Mouse (Mus musculus): ENCODE results near the gene Vars2. TPM values are rescaled to one million over a fixed set of nuclear protein-coding genes. Genes with fewer than 3 reads are reported as not detected.

Vars2 gene
- polyA plus RNA-seq, 1 experiment = 18.1 TPM

- Histone ChIP-seq H3K4me3 (ENCODE audit: insufficient read depth, low read depth, low read length) (peak within 1 kb of the TSS; percentile 80), H3K27ac (replicated peaks; ENCODE audit: low read depth, low read length) (peak within 1 kb of the TSS; percentile 52)
Measured at GRCm38 (mm10) chr17:35673416-35674035, 6.1 kb upstream of the Vars2 start, which contains the start of gene Gtf2h4. Gtf2h4 (minus strand) TSS chr17:35673739.

DNA sequence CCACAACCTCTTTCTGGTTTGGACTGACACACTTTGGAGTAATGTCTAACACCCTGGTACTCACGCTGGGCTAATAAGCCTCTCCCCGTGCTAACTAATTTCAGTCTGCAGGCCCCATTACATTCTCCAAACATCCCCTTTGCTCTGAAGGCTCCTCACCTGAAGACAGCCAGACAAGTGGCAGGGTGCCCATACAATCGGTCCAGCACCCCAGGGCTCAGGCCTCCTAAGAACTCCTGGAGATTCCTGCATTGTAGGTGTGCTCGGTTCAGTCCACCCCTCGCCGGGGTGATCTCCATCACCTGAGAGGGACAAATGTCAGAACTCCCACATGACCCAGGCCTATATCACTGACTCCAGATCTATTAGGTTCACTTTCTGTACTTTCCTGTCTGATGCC lies 5.1 kb upstream of the Vars2 start:
- no peak overlapping the region for H3K27ac ChIP-seq (replicated peaks; ENCODE audit: low read depth, low read length)
- H3K4me3 ChIP-seq (ENCODE audit: insufficient read depth, low read depth, low read length) = peak overlapping the region; percentile 80
- no peaks in the 10 kb centered on the region for H3K4me1 ChIP-seq (ENCODE audit: control insufficient read depth, insufficient read depth, insufficient read length, low read length)

More at GRCm38 (mm10) chr17:35673416-35674035, 6.1 kb upstream of the Vars2 start, which contains the start of gene Gtf2h4:
- H3K4me1 ChIP-seq (ENCODE audit: control insufficient read depth, insufficient read depth, insufficient read length, low read length) = no peaks in the 10 kb centered on the region

DNA sequence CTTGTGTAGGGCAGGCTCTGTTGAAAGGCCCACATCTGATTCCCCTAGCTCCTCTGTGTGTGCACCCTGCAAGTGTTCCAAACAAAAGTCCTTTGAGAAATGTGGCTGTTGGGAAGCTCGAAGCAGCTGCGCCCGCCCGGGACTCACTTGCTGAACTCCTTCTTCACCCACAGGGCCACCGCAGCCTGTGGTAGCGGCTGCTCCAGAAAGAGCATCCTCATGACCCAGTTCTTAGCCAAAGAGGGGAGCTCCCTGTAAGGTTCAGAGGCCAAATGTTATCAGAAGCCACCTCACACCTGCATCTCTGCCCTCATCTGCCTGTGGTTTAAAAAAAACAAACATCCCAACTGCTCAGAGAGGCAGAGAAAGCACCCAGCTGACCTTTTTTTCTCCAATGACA lies 4.5 kb upstream of the Vars2 start:
- Histone ChIP-seq H3K27ac (replicated peaks; ENCODE audit: low read depth, low read length) (no peak overlapping the region), H3K4me3 (ENCODE audit: insufficient read depth, low read depth, low read length) (no peak overlapping the region), H3K4me1 (ENCODE audit: control insufficient read depth, insufficient read depth, insufficient read length, low read length) (0 out of 2 replicates have a peak, but pooled peaks cover under 1% of the 10 kb centered on the region)

DNA sequence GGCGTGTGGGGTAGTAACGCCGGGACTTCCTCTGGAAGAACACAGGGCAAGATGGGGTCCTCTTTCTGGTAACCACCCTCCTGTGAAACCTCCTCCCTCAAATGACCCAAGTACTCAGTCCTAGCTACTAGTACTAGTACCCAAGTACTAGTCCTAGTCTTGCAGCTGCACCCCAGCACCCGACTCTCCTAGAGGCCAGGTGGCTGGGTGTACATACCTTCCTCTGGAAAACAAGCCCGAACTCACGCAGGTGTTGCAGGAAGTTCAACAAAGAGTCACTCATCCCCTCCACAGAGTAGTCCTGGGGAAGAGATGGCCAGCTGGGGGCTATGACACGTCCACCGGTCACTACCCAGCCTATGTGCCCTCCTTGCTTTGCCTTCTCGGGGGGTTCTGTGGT lies 2.3 kb upstream of the Vars2 start:
- Histone ChIP-seq H3K27ac (replicated peaks; ENCODE audit: low read depth, low read length) (no peak overlapping the region), H3K4me1 (ENCODE audit: control insufficient read depth, insufficient read depth, insufficient read length, low read length) (peaks cover 3% of the 10 kb centered on the region; the same call in 1 of the 2 replicates), H3K4me3 (ENCODE audit: insufficient read depth, low read depth, low read length) (no peak overlapping the region)

GRCm38 (mm10) chr17:35666851-35667256 lies 538 bp downstream of the Vars2 start:
- Histone ChIP-seq H3K4me1 (ENCODE audit: control insufficient read depth, insufficient read depth, insufficient read length, low read length) (peaks cover 3% of the 10 kb centered on the region; the same call in 1 of the 2 replicates), H3K4me3 (ENCODE audit: insufficient read depth, low read depth, low read length) (peak overlapping the region; percentile 95), H3K27ac (replicated peaks; ENCODE audit: low read depth, low read length) (peak overlapping the region; percentile 51; the same call in 1 of the 2 replicates)

GRCm38 (mm10) chr17:35665957-35666515 lies 1.4 kb downstream of the Vars2 start:
- Histone ChIP-seq H3K4me1 (ENCODE audit: control insufficient read depth, insufficient read depth, insufficient read length, low read length) (peaks cover 3% of the 10 kb centered on the region; the same call in 1 of the 2 replicates), H3K4me3 (ENCODE audit: insufficient read depth, low read depth, low read length) (no peak overlapping the region), H3K27ac (replicated peaks; ENCODE audit: low read depth, low read length) (no peak overlapping the region)

GRCm38 (mm10) chr17:35653086-35653485 lies 14.3 kb downstream of the Vars2 start:
- no peaks in the 10 kb centered on the region for H3K4me1 ChIP-seq (ENCODE audit: control insufficient read depth, insufficient read depth, insufficient read length, low read length)
- no peak overlapping the region for H3K4me3 ChIP-seq (ENCODE audit: insufficient read depth, low read depth, low read length)

DNA sequence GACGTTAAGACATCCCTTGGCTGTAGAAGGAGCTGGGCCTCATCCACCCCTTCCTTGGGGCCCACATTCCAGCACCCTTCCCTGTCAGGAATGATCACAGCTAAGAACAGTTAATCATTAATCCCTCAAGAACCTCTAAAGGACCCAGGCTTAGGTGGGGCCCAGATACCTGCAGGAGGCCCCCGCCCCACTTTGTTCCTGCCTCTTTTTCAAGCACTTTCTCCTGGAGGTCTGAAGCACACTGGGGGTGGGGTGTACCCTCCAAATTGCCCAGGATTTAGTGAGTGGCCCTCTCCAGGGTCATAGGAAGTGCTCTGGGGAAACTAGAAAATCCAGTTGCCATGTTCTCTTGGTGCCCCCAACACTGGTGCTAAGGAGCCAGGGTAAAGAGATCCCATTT lies 18.0 kb downstream of the Vars2 start:
- Histone ChIP-seq H3K27ac (replicated peaks; ENCODE audit: low read depth, low read length) (no peak overlapping the region), H3K4me3 (ENCODE audit: insufficient read depth, low read depth, low read length) (no peak overlapping the region), H3K4me1 (ENCODE audit: control insufficient read depth, insufficient read depth, insufficient read length, low read length) (no peaks in the 10 kb centered on the region)

More at GRCm38 (mm10) chr17:35653086-35653485, 14.3 kb downstream of the Vars2 start:
- H3K27ac ChIP-seq (replicated peaks; ENCODE audit: low read depth, low read length) = no peak overlapping the region

DNA sequence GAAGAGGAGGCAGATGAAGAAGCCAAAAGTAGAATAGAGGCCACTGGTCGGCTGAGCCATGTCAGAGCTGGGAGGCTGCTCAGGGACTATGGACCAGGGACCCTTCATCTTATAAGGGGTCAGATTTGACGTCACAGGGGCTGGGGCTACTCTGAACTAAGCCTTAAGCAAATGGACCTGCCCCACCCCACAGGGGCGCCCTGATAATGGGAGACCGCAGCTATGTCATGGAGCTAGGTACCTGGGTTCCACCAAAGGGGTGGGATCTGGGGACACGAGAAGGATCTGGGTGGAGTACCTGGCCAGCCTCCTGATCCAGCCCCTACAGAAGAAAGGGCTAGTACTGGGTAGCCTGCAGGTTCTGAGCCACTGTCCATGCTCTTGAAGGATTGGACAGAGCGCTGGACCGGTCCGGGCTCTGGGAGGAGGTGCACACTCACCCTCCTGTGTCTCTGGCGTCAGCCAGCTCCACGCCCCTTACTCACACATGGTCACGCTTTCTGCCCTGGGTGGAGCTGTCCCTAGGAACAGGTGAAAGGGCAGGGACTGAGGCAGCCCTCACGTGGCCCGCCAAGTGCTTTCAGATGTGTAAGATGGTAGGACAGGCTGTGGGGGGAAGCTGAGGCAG lies 23.7 kb downstream of the Vars2 start, which contains the start of gene Mucl3:
Mucl3 (minus strand) TSS at position 87 of the 628 bp plus-strand sequence.
- no peak within 1 kb of the TSS for H3K4me3 ChIP-seq (ENCODE audit: insufficient read depth, low read depth, low read length)

DNA sequence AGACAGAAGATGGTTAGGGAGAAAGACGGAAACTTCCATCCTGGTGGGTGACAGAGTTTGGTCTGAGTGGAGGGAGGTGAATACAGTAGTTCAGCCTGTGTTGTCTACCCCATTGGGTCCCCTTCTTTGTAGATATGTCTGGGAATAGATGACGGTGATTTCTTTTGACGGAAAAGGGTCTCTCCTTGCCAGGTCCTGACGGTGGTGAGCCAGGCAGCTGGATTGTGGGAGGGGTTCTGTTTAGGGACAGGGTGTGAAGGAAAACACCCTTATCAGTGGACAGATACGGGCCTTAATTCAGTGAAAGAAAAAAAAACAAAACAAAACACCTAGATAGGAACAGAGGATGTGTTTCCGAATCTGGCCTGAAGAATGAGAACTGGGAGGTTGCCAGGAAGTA lies 28.0 kb downstream of the Vars2 start:
- no peak overlapping the region for H3K4me3 ChIP-seq (ENCODE audit: insufficient read depth, low read depth, low read length)
- H3K4me1 ChIP-seq (ENCODE audit: control insufficient read depth, insufficient read depth, insufficient read length, low read length) = no peaks in the 10 kb centered on the region
- no peak overlapping the region for H3K27ac ChIP-seq (replicated peaks; ENCODE audit: low read depth, low read length)

More for the DNA sequence above, 23.7 kb downstream of the Vars2 start, which contains the start of gene Mucl3:
- H3K4me1 ChIP-seq (ENCODE audit: control insufficient read depth, insufficient read depth, insufficient read length, low read length) = no peaks in the 10 kb centered on the region
- H3K27ac ChIP-seq (replicated peaks; ENCODE audit: low read depth, low read length) = no peak within 1 kb of the TSS

GRCm38 (mm10) chr17:35638475-35639190 lies 28.8 kb downstream of the Vars2 start:
- no peak overlapping the region for H3K4me3 ChIP-seq (ENCODE audit: insufficient read depth, low read depth, low read length)
- no peak overlapping the region for H3K27ac ChIP-seq (replicated peaks; ENCODE audit: low read depth, low read length)
- no peaks in the 10 kb centered on the region for H3K4me1 ChIP-seq (ENCODE audit: control insufficient read depth, insufficient read depth, insufficient read length, low read length)

DNA sequence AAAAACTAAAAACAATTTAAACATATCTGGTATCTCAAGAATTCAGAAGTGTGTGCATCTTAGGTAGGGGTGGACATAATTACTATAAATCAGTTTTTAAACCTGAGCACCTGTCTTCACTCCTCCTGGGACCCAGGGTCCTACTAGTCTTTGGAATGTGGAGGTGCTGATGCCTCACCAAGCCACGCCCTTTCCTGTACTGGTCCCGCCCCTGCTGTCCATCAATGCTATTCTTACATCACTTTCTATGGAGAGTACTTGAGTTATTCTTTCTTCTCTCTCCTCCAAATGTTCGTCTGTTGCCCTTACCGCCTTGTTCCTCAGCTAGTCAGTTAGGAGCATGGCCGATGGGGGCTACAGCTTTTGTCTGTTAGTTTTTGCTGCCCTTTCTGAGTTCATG lies 31.0 kb downstream of the Vars2 start:
- Histone ChIP-seq H3K4me3 (ENCODE audit: insufficient read depth, low read depth, low read length) (no peak overlapping the region), H3K27ac (replicated peaks; ENCODE audit: low read depth, low read length) (no peak overlapping the region), H3K4me1 (ENCODE audit: control insufficient read depth, insufficient read depth, insufficient read length, low read length) (no peaks in the 10 kb centered on the region)

GRCm38 (mm10) chr17:35635699-35636111 lies 31.7 kb downstream of the Vars2 start:
- no peaks in the 10 kb centered on the region for H3K4me1 ChIP-seq (ENCODE audit: control insufficient read depth, insufficient read depth, insufficient read length, low read length)
- no peak overlapping the region for H3K27ac ChIP-seq (replicated peaks; ENCODE audit: low read depth, low read length)
- peak overlapping the region; percentile 50 for H3K4me3 ChIP-seq (ENCODE audit: insufficient read depth, low read depth, low read length)

GRCm38 (mm10) chr17:35635202-35635601 lies 32.2 kb downstream of the Vars2 start:
- Histone ChIP-seq H3K4me1 (ENCODE audit: control insufficient read depth, insufficient read depth, insufficient read length, low read length) (no peaks in the 10 kb centered on the region), H3K4me3 (ENCODE audit: insufficient read depth, low read depth, low read length) (no peak overlapping the region), H3K27ac (replicated peaks; ENCODE audit: low read depth, low read length) (no peak overlapping the region)

GRCm38 (mm10) chr17:35633992-35634391 lies 33.4 kb downstream of the Vars2 start:
- no peaks in the 10 kb centered on the region for H3K4me1 ChIP-seq (ENCODE audit: control insufficient read depth, insufficient read depth, insufficient read length, low read length)
- no peak overlapping the region for H3K4me3 ChIP-seq (ENCODE audit: insufficient read depth, low read depth, low read length)
- no peak overlapping the region for H3K27ac ChIP-seq (replicated peaks; ENCODE audit: low read depth, low read length)

Measured in brown adipose tissue, adult 24 weeks (tissue).